Mouse (Mus musculus): ENCODE results near the gene Rab43.
A peak's percentile ranks its signal among the peaks of the same experiment; 100 is the strongest.

Rab43 gene

GRCm38 (mm10) chr6:87746849-87747248 is 65.1 kb downstream of the Rab43 start:
- peak; percentile 69 for DNase-seq

GRCm38 (mm10) chr6:87746059-87746458 is 65.9 kb downstream of the Rab43 start:
- peak; percentile 44 for DNase-seq

- peak; percentile 58 for DNase-seq
Measured at GRCm38 (mm10) chr6:87745301-87745700, 66.7 kb downstream of the Rab43 start.

GRCm38 (mm10) chr6:87744632-87745031 is 67.3 kb downstream of the Rab43 start:
- no peak for DNase-seq

GRCm38 (mm10) chr6:87743281-87743680 is 68.7 kb downstream of the Rab43 start:
- no peak for DNase-seq

- peak; percentile 61 for DNase-seq
Measured at GRCm38 (mm10) chr6:87742804-87743203, 69.2 kb downstream of the Rab43 start.

- no peak for DNase-seq
Measured at GRCm38 (mm10) chr6:87741978-87742377, 70.0 kb downstream of the Rab43 start.

GRCm38 (mm10) chr6:87740496-87740895 is 71.5 kb downstream of the Rab43 start:
- no peak for DNase-seq

- DNase-seq, result no peak
Measured at GRCm38 (mm10) chr6:87739898-87740297, 72.1 kb downstream of the Rab43 start.
